Mouse (Mus musculus): Measurements from ENCODE around the gene Camk1d.

DNA sequence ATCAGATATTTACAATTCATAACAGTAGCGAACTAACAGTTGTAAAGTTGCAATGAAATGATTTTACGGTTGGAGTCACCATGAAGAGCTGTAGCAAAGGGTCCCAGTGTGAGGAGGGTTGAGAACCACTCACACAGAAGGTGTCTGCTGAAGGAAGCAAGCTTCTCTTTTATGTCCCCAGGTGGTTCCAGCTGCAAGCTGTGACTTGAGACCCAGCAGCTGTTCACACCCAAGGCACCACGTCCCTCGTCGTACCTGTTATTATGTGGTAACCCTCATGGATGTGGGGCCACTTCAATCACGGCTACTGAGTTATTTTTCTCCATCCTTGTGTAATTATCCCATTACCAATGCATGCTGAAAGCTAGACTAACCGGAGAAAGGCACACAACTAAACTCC, 71.1 kb downstream of the Camk1d start:
- TF ChIP-seq POLR2A (IDR thresholded peaks at IDR 0.05; ENCODE audit: low read depth, low read length) (no peak), CTCF (IDR thresholded peaks at IDR 0.05; ENCODE audit: extremely low read depth, insufficient read length, insufficient replicate concordance, low read depth, low read length) (no peak)

Measured in small intestine, adult 2 months (tissue).